Mouse (Mus musculus) layer of hippocampus, postnatal 10 days (tissue): Measurements from ENCODE around the gene 3110082I17Rik. TPM values are rescaled to one million over a fixed set of nuclear protein-coding genes. Genes with fewer than 3 reads are reported as not detected.

Source experiments
- DNase-seq, 2 experiments: peaks; one replicate each; pipeline ENCODE4 v3.0.0; 2021; ENCODE audit warnings: low spot score in 2 of 2
- total RNA-seq, 2 experiments: library from RNA; stranded (reverse); gene quantifications; 2 replicates each; pipeline ENCODE4 v1.2.3; 2021

Gene 3110082I17Rik
- total RNA-seq, 2 experiments from 2014 or later, result 19.3 to 21.0 TPM

DNA sequence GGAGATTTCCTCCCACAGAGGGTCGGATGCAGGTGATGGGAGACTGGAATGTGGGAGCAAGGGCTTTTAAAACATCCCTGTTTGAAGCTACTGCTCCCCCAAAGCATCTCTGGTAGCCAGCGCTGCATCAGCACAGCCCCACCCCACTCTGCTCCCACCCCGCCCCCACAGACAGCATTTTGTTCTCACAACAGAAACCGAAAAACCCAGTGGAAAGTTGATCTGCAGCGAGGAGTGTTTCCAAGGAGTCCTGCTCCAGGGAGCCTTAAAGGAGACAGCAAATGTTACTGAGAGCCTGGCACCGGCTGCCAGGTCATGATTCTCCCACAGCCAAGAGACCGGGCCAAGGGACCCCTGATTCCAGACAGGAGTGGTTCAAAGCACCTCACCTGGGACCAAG, 129.6 kb downstream of the 3110082I17Rik start:
- no peak for DNase-seq

- DNase-seq, result no peak
Measured at GRCm38 (mm10) chr5:139327634-139328020, 132.7 kb downstream of the 3110082I17Rik start.

- no peak for DNase-seq
Measured at GRCm38 (mm10) chr5:139326986-139327633, 133.2 kb downstream of the 3110082I17Rik start.

DNA sequence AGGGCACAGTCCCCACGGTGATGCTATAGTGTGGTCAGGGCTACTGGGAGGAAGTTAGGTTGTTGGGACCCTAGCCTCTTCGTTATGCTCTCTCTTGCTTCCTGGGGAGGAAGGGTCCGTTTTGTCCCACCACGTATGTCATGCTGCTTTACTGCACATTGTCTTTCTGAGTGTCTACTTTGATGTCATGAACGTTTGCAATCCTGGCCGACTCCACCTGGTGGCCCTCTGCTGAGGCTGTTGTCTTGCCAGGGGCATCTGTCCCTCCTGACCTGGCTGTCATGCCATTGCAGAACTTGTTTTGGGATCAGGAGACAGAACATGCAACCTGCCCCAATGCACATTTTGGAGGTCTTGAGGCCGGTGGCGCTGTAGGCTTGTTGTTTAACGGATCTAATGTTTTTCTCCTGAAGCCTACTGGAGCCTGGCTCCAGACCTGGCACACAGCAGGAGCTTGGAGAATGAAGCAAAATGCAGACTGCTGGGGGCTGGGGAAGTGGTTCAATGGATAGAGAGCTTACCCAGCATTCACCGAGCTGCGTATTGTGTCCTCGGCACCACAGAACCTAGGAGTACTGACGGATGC, 134.1 kb downstream of the 3110082I17Rik start:
- no peak for DNase-seq

DNA sequence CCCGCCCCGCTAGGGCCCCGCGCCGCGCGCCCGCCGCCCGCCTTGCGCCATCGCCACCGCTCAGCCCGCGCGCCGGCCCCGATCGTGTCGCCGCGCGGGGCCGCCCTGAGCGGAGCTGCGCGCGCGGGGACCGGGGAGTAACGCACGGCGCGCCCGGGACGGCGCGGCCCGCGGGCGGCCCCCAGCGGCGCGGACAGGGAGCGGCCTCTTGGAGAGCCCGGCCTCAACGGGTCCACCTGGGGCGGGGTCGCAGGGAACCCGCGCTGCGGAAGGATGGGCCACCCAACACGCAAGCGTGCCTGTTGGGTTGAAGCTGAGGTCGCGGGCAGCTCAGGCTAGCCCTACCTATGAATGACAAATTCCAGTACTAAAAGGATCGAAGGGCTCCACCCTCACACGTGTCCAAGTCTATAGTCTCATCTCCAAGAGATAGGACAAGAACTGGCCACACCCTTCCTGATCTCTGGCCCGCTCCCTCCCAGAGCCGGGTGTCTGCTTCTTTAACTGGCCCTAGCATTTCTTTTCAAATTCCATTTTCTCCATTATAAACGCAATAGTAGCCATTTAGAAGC, 134.8 kb downstream of the 3110082I17Rik start, which contains the start of gene Adap1:
Adap1 (minus strand) TSS at position 228 of the 572 bp plus-strand sequence.
- peak; percentile 66 to 80 for DNase-seq

- DNase-seq, result peak; percentile 48 to 62
Measured at GRCm38 (mm10) chr5:139324691-139325394, 135.5 kb downstream of the 3110082I17Rik start.

DNA sequence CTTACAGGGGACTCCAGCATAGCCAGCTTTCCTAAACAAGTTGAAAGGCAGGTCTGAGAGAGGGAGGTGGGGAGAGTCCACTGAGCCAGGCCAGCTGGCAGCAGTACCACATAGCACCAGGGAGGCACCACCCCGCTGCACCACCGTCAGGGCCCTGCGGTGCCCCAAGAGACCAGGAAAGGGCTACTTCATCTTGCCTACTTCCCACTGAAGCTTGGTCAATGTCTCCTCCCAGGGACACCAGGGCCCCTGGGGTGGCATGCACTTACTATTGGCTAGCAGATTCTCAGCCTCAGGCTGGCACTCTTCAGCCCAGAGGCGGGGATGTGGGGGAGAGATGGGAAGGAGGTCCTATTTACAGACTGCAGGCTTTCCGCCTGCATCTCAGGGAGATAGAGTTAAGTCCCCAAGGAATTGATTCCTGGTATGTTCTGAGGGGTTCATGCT, 136.3 kb downstream of the 3110082I17Rik start:
- peak in 1 of 2 experiments; percentile 38 for DNase-seq

- no peak for DNase-seq
Measured at GRCm38 (mm10) chr5:139323260-139323924, 136.9 kb downstream of the 3110082I17Rik start.

GRCm38 (mm10) chr5:139321331-139321730, 139.0 kb downstream of the 3110082I17Rik start:
- DNase-seq, result no peak

GRCm38 (mm10) chr5:139320424-139320823, 139.9 kb downstream of the 3110082I17Rik start:
- no peak for DNase-seq

- peak; percentile 42 to 51 for DNase-seq
Measured at GRCm38 (mm10) chr5:139317751-139318504, 142.4 kb downstream of the 3110082I17Rik start.

- no peak for DNase-seq
Measured at GRCm38 (mm10) chr5:139316982-139317675, 143.2 kb downstream of the 3110082I17Rik start.

- DNase-seq, result no peak
Measured at GRCm38 (mm10) chr5:139314941-139315642, 145.2 kb downstream of the 3110082I17Rik start.

DNA sequence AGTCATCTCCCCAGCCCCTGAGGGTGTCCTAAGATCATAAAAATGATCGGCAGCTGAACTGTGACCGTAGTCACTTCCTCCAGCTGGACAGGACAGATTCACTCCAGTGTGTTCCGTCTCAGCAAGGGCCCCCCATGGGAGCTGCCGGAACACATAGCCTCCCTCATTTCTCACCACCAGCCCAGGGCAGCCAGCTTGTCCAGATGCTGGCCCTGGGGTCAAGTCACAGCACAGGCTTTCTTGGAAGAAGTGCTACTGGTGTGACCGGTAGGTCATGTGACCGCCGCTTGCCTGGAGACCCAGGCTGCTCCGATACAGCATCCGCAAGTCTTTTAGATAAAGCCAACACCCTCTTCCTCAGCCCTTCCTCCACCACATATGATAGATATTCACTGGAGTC, 146.8 kb downstream of the 3110082I17Rik start:
- no peak for DNase-seq

DNA sequence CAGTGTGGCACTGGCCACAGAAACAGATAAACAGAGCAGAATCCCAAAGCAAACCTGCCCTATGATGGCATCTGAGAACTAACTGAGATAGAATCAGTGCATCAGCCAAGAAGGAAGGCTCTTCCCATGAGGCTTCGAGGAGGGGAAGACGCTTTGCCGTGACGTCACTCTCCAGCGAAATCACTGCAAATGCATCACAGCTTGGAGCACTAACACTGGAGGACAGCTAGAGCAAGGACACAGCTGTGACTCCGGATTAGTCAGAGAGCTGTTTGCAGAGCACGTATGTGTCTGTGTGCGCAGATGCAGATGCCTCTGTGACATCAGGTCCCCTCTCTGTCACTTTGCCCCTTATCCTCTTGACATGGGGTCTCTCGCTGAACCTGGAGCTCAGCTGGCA, 148.5 kb downstream of the 3110082I17Rik start:
- DNase-seq, result no peak

DNA sequence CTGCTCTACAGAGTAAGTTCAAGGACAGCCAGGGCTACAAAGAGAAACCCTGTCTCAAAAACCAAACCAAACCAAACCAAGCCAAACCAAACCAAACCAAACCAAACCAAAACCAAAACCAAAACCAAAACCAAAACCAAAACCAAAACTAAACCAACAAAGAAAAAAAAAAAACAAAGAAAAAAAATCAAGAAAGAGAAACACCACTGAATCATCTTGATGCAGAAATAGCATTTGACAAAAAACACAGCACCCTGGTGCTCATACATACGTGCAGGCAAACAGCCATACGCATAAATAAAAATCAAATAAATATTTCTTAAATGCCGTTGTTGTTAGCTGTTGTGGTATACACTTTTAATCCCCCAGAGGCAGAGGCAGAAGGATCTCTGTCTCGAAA, 149.8 kb downstream of the 3110082I17Rik start:
- no peak for DNase-seq

DNA sequence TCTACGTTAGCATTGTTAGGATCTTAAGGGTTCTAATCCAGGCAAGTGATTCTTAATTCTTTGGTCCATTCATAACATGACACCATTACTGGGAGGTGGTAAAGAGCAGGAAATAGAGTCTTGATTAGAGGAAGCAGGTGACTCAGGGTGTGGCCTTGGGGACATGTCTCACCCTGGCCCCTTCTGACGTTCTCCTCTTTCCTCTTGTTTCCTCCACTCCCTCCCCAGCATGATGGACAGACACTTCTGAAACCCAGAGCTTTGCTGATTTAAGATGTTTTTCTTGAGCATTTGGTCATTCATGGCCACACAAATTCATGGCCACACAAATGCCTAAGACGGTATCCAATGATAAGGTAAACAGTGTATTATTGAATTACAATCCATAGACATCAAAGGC, 150.4 kb downstream of the 3110082I17Rik start:
- DNase-seq, result no peak
